Mouse (Mus musculus) frontal cortex, postnatal 10 days (tissue): ENCODE results near the gene Abcc1.

ENCODE experiments used
- DNase-seq, 2 experiments: peaks; one replicate each; pipeline ENCODE4 v3.0.0; 2022; ENCODE audit warnings: low spot score in 2 of 2, mixed read lengths in 1 of 2

Abcc1 gene

DNA sequence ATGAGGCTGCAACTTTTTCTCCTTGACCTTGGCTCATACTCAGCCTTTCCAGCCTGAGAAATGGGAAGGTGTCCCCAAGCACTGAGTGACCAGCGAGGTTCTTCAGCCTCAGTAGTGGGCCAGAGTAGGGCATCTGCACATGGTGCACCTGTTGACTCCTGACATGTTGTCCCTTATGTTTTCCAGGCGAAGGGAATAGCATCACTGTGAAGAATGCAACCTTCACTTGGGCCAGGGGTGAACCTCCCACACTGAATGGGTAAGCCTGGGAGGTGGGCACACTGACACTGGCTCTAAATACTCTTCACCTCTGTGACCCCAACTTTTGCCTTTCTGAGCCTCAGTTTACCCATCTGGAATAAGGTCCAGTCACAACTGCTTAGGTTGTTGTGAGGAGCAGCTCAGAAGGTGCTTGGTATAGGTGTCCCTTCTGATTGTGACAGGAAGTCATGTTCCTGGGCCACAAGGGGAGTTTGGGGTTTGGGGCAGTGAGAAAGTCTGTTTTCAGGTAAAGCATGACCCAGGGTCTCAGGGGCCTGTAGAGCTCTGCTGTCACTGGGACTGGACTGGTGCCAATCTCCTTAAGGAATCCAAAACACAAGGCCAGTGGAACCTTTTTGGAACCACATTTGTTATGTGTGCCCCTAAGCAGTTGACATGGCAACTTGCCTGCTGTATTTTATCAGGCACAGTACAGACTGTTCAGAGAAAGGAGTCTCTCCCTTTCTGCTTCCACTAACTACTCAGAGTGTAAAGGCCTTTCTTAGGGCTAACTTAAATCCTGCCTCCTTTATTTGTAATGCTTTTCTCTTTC, 78.7 kb downstream of the Abcc1 start:
- DNase-seq, result no peak

DNA sequence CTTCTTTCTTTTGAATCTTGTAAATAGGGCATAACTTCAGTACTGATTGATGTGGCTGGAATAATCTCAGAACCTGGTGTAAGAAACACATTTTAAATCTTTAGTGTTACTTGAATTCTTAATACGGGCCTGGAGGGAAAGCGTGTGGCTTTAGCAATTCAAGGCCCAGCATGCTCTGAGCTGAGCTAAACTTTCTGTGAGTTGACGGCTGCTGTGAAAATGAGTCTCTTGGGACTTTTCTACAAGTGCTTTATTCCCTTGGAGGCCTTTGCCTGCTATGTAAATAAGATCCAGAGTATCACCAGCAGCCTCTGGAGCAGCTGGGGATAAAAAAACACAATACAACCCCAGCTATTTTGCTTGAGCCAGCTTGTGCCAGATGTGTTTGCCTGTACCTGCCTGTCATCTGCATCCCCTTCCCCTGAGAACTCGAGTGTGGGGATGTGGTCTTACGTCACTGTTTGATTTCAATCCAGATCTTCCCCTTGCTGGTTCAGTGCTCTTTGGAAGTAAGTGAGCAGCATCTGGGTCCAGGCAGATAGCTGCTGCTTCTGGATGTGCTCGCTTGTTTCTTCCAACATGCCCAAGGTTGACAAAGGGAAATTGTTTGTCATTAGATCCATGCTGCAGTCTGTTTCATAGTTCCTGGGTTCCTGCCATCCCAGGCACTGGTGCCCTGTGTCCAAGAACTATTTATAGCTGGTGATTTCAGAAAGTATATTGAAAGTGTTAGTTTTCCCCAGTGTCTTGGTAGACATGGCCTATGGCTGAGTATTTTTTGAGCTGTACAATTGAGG, 82.9 kb downstream of the Abcc1 start:
- DNase-seq, result no peak

DNA sequence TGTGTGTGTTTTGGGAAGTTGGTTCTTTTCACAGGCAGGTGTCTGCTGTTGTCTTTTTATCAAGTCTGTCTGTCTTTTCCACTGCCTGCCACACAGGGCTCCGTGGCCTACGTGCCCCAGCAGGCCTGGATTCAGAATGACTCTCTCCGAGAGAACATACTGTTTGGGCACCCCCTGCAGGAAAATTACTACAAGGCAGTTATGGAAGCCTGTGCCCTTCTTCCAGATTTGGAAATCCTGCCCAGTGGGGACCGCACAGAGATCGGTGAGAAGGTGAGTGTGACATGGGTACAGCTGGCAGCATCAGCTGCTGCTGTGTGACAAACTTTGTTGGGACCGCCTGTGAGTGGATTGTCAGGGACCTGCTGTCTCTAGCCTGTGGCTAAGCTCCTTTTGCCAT, 83.8 kb downstream of the Abcc1 start:
- no peak for DNase-seq

DNA sequence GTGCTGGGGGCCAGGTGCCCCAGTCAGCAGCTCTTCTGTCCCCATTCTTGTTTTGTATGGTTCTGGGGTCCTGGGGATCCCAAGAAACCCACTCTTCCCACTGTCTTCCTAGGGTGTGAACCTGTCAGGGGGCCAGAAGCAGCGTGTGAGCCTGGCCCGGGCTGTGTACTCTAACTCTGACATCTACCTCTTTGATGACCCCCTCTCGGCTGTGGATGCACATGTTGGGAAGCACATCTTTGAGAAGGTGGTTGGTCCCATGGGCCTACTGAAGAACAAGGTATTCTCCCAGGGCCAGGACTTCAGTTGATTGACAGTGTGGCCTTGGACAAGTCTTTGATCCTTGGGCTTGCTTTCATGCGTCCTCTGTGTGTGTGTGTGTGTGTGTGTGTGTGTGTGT, 86.0 kb downstream of the Abcc1 start:
- no peak for DNase-seq

DNA sequence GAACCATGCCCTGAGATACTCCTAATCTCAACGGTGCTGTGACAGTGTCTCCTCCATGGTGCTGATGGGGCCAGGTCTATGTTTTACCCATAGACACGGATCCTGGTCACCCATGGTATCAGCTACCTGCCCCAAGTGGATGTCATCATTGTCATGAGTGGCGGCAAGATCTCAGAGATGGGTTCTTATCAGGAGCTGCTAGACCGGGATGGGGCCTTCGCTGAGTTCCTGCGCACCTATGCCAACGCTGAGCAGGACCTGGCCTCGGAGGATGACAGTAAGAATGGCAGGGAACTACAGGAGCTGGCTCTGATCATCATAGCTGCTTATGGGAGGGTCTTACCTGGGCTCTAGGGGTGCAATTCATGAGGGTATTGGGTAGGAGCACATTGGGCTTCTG, 86.9 kb downstream of the Abcc1 start:
- DNase-seq, result no peak

DNA sequence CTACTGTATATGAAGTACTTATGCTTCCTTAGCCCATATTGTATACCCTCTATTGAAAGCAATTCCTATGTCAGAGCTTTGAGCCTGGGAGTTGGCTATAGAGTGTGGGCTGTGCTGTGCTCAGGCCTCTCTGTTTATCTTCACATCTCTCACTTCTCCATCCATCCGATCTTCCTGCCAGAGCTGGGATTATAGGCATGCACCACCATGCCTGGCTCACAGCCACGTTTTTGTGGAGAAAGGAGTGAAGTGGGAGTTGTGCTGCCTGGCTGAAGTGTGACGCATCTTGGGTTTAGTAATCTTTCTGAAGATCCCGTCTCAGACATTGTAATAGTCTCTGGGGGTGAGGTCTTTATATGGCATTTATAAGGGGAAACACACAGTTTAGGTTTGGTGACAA, 88.5 kb downstream of the Abcc1 start:
- DNase-seq, result no peak

DNA sequence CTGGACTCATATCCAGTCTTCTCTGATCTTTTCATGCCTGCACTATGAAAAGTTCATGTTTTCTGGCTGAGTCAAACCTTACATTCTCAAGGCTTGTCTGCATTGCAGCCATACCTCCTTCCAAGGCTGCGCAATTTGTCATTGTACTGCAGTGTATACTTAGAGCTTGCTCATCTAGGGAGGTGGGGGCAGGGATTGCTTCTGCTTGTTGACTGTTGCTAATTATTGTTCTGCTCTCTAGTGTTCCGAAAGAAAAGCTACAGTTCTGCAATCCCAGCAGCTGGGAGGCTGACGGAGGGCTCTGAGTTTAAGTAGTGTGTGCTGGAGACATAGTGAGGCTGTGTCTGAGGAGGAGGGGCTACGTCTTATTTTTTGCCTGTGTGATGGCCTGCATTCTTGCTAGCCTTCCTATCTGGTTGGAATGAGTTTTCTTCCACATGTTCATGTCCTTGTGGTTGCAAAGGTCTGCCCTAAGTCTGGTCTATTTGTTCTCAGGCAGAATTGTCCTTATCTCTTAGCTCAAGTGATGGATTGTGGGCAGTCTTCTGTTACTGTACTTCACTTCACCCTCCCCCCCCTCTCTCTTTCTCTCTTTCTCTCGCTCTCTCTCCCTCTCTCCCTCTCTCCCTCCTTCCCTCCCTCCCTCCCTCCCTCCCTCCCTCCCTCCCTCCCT, 90.2 kb downstream of the Abcc1 start:
- peak in 1 of 2 experiments; percentile 34 for DNase-seq

DNA sequence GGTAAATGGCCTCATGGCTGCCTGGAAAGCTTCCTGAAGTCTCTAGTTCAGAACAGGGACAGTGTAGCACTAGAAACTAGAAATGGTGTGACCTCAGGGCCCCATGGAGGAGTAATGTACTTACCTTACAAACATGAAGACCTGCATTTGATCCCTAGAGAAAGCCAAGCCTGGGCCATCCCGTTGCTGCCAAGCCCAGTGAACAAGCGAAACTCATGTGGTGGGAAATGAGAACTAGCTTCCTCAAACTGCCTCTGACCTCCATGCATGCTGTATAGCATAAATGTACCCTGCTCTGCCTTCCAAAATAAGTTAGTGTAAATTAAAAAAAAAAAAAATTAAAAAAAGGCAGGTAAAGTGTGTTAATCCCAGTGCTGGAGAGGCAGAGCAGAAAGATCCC, 101.2 kb downstream of the Abcc1 start:
- DNase-seq, result no peak

DNA sequence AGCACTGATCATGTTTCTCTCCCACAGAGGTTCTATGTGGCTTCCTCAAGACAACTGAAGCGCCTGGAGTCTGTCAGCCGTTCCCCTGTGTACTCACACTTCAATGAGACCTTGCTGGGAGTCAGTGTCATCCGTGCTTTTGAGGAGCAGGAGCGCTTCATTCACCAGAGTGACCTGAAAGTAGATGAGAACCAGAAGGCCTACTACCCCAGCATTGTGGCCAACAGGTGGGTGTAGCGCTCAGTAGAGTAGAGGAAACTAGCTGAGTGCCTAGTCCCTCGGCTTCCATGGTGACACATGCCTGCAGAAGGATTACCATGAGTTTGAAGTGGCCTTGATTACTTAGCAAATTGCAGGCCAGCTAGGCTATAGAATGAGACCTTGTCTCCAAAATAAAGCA, 103.7 kb downstream of the Abcc1 start:
- DNase-seq, result no peak

DNA sequence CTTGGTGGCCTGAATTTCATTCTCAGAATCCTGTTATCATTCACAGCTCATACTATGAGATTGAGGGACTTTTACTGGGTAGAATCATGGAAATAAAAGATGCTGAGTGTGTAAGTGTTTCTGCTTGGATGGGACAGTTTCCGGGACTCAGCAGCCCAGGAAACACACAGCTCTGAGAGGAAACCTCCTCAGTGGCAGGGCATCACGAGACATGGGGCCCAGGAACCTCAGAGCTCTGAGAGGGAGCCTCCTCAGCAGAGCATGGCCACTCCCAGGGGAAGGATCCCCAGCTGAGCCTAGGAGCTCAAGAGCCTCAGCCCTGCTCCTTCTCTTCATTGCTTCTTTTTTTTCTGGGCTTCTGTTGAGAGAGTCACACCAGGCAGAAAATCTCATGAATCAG, 107.0 kb downstream of the Abcc1 start:
- DNase-seq, result no peak

DNA sequence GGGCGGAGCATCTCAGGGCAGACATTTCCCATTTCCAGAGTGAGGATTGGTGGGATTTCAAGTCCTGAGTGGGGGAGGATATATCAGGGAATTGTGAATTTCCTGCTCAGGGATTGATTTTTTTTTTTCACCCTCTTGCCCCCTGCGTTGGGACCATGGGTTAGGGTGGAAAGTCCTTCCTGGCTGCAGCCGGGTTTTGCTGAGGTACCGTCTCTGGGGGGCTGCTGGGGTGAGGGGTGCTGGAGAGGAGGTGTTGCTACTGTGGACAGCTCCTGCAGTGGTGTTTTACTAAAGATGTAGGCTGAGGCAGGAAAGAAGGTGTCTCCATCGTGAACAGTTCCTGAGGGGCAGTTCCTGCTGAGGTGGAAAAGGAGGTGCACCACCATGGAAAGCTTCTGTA, 107.5 kb downstream of the Abcc1 start:
- no peak for DNase-seq

DNA sequence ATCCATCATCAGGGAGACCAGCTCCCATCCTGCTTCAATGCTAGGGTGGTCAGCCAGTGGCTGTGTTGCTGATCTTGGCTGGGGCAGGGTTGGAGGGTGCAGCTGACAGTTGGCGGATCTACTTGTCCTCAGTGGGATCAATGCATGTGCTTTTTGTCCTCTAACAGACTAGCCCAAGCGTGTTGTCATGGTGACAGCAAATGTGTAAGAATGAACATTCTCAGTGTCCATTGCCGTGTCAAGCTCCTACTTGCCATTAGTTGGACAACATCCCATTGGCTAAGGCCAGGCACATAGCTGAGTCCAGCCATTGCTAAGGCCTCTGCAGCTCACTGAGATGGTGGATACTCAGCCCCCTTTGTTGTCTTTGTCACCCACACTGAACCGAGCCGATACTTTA, 110.8 kb downstream of the Abcc1 start:
- no peak for DNase-seq

DNA sequence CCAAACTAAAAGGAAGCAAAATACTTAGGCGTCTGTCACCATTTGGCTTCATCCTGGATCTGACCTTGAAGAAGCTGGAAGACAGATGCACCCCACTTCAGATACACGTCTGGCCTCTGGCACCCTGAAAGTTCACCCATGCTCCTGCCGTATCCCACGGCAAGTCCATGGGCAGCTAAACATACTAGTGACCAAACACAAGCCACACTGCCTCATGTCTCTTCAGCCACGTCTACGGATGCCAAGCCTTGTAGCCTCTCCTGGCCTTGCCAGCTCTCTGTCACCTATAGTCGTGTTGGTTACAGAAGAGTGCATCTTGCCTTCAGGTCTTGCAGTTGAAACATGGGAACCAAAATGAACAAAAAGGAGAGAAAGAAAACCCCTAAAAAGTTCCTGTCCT, 112.3 kb downstream of the Abcc1 start:
- no peak for DNase-seq

DNA sequence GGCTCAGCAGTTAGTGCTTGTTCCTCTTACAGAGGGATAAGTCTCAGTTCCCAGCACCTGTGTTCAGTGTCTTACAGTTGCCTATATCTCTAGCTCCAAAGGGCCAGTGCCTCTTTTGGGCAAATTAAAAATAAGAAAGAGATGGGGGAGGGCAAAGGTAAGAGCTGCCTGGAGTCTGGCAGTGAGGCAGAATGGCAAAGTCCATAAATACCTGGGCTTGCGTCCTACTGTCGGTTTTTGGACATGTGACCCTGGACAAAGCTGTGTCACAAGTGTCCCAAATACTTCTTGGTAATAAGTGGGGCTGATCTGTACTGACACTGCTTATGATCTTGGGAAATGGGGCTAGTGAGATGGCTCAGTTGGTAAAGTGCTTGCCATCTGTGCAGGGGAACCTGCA, 113.6 kb downstream of the Abcc1 start:
- DNase-seq, result no peak

DNA sequence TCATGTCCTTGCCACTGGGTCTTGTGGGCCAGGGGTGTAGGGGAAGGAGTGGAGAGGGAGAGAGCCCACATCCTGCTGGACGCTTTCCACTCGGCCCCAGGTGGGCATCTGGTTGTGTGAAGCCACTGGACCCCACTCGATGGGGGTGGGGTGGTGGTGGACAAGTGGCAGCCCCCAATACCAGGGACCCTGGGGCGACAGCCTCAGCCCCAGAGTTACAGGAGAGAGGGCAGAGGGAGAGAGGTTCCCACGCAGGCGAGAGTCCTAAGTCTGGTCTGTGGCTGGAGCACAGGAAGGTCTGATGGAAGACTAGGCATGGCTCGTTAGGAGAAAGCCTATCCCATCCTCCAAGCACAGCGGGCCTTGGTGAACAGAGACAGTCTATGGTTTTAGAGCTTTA, 114.7 kb downstream of the Abcc1 start:
- no peak for DNase-seq

DNA sequence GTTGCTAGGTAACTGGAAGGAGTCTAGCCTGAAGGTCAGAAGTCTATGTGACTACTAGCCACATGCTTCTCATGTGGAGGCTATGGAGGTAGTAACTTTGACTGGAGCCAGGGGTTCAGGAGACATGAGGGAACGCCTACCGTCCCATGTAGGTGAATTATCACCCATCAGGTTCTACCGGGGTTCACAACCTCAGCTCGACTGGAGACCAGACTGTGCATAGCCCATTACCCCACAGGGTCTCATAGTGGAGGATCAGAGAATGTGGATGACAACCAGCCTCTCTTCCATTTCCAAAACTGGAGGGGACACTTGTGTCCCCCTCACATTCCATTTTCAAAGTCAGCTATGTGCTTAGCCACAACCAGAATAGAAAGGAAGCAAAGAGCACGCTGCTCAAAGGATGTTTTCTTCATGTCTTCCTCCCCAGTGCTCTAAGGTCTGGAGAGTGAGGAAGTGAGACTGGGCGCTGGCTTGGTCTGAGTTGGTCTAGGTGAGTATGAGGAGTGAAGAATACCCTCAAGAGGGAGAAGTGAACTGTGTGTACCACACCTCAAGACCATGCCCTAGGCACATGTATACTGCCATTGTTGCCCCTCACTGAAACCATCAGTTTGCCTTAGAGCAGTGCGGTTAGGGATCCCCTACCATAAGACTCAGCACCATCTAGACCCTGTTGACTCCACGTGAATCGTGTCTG, 115.5 kb downstream of the Abcc1 start:
- DNase-seq, result no peak

DNA sequence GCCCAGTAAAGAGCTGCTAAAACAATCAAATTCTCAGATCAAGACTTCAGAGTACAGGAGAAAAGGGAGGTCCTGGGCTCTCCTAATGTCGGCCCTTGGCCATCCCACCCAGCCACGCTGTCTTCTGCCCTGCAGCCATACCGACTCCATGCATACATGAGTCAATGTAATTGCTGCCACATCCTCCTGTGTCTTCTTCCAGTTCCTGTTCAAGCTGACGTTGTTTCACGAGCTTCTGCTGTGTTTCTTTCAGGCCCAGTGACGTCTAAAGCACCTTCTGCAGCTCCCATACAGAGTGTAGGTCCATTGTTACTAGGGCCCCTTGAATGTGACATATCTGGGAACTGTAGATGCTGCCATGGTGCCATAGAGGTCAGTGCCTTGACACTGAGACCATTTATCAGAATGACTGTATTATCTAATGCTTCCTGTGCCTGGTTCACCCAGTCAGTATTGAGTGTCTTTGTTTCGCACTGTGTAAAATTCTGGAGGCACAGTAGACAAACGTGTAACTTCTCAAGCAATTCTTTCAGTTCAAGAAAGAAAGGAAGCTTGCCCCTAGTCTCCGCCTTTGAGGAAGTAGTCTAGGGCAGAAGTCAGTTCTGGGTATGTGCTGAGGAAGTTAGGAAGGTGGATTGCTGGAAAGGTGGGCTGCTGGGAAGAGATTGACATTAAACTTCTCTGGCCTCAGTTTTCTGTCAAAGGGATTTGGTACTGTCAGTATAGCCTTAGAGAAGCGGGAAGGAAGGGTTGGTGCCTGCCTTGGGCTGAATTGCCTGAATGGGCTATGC, 116.3 kb downstream of the Abcc1 start:
- DNase-seq, result no peak

DNA sequence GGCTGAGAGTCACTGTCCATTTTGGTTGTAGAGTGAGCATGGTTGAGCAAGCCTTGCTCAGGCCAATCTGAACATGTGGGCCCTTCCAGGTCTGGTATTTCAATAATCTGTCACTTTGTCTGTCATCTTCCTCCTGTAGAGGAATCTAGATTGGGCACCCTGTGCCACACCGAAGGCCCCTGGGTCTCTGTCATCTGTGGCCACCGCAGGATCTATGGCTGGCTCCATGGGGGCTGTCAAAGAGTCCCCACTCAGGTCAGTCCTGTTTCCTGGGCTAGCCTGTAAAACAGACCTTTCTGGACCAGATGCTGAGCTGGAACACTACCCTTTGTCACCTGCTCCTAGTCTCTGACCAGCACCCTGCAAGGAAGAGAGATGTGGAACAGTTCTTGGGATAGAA, 118.3 kb downstream of the Abcc1 start:
- DNase-seq, result no peak

DNA sequence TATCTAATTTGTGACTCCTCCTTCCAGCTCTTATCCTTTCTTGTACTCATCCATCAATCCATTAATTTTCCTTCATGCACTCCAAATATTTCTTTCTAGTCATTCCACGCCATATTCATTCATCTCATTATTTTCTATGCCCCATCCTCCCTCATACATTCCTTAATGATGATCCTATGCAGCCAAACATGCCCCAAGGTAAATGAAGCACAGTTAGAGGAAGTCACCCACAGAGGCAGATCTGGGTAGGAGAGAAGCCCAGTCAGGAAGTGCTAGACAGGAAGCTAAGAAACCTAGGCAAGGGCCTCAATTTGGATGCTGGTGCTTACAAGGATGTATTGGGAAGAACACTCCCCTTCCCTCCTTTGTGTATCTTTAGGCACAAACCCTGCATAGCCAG, 121.9 kb downstream of the Abcc1 start:
- no peak for DNase-seq

DNA sequence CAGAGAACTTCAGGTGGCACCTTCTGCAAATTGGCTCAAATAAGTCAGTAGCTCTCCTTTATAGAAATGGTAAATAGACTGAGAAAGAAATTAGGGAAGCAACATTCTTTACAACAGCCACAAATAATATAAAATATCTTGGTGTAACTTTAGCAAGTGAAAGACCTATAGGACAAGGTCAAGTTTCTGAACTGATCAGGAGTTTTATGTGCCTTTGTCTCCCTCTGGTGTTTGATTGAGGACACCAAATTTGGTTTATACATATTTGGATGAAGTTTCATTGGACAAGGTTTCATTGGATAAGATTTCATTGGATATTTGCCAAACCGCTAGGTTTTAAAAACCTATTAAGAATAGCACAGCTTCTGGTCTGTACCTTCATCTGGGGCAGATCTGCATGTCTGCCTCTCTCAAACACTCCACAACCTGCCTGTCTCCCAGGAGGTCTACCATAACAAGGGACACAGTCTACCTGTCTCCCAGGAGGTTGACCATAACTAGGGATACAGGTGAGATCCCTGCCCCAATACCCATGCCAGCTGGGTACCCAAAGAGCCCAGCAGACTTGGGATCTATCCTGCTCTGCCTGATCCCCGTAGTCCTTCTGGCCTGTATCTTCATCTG, 132.2 kb downstream of the Abcc1 start:
- DNase-seq, result no peak
